9 mouse cellular contexts compared by ENCODE assay signal in the genomic region with DNA sequence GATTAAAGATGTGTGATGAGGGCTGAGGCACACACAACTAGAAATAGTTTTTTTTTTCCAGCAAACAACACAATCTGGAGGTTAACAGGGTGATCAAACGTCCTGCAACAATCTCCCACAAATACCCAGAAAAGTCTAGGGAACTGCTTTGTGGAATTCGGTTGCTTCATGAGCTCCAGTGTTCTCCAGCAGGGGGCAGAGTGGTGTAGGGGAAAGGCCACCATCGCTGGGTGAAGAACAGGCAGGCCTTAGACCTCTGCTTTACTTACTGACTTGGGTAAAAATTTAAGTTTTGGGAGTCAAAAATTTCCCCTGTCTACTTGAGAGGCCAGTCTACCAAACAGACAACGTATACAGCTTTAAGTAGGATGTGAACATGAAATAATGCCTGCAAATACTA. TPM values are rescaled to one million over a fixed set of nuclear protein-coding genes. Genes with fewer than 3 reads are reported as not detected.
DNase-seq lines count a peak whose midpoint lies in the region; ATAC-seq and TF ChIP-seq lines count a peak whose summit lies in the region.
"Had no signal": no experiment of that assay in that cellular context is flagged by ENCODE, and none has a peak within 500 bp of the region (broad histone marks: within the 10 kb centered on the region; RNA-seq: fewer than 3 reads in every experiment).

No protein-coding gene starts in this region.

- no peaks in the 10 kb centered on the region for H3K9me3 ChIP-seq in midbrain, embryonic 14.5 days (ENCODE audit: control insufficient read depth, low read length)
- no peaks in the 10 kb centered on the region for H3K9me3 ChIP-seq in midbrain, embryonic 13.5 days
- no peaks in the 10 kb centered on the region for H3K9me3 ChIP-seq in liver, postnatal 0 days (ENCODE audit: low read length)

- no peaks in the 10 kb centered on the region for H3K27me3 ChIP-seq in midbrain, embryonic 14.5 days (ENCODE audit: control insufficient read depth, insufficient read depth, low read length)
- H3K27me3 ChIP-seq in midbrain, embryonic 13.5 days, result no peaks in the 10 kb centered on the region
- H3K27me3 ChIP-seq in liver, postnatal 0 days (ENCODE audit: insufficient read depth, low read length), result no peaks in the 10 kb centered on the region

- DNase-seq in midbrain, embryonic 14.5 days, result peak; percentile 87
- peak; percentile 86 to 88 for DNase-seq in adrenal gland, postnatal 36 days
- peak; percentile 82 for DNase-seq in liver, postnatal 0 days
- peak; percentile 47 for DNase-seq in retina, postnatal 7 days (ENCODE audit: low read depth, low spot score)
- DNase-seq in thymus, postnatal 4 days, result peak; percentile 90

- no peak overlapping the region for H3K27ac ChIP-seq in midbrain, embryonic 14.5 days (replicated peaks; ENCODE audit: low read depth, low read length)
- H3K27ac ChIP-seq in midbrain, embryonic 13.5 days, result no peak overlapping the region
- no peak overlapping the region for H3K27ac ChIP-seq in embryonic fibroblast, embryonic 13.5 days (ENCODE audit: insufficient read depth, low read length)
- no peak overlapping the region for H3K27ac ChIP-seq in liver, postnatal 0 days (ENCODE audit: low read depth)

- TF ChIP-seq EP300 in liver, postnatal 0 days (IDR thresholded peaks at IDR 0.05; ENCODE audit: low read depth), result no peak

- H3K4me3 ChIP-seq in midbrain, embryonic 14.5 days (replicated peaks; ENCODE audit: low read depth, low read length), result no peak overlapping the region
- H3K4me3 ChIP-seq in midbrain, embryonic 13.5 days (replicated peaks), result no peak overlapping the region
- no peak overlapping the region for H3K4me3 ChIP-seq in embryonic fibroblast, embryonic 13.5 days (ENCODE audit: insufficient read depth, low read length)
- H3K4me3 ChIP-seq in liver, postnatal 0 days (ENCODE audit: low read depth, low read length), result no peak overlapping the region

- no peak for TF ChIP-seq POLR2A in embryonic fibroblast, embryonic 13.5 days (IDR thresholded peaks at IDR 0.05; ENCODE audit: low read depth, low read length)

- H3K36me3 ChIP-seq in midbrain, embryonic 14.5 days (ENCODE audit: control insufficient read depth, insufficient read depth, low read length), result no peaks in the 10 kb centered on the region
- no peaks in the 10 kb centered on the region for H3K36me3 ChIP-seq in midbrain, embryonic 13.5 days
- no peaks in the 10 kb centered on the region for H3K36me3 ChIP-seq in liver, postnatal 0 days (replicated peaks; ENCODE audit: insufficient read depth, low read length)

- ATAC-seq in midbrain, embryonic 14.5 days (ENCODE audit: low FRiP score, low TSS enrichment), result no peak
- ATAC-seq in midbrain, embryonic 13.5 days, result no peak
- ATAC-seq in inflammation-experienced regulatory T-cells, adult 6 months, result peak; percentile 41
- ATAC-seq in liver, postnatal 0 days, result 0 out of 2 replicates have a peak, but pooled peaks have one; percentile 40

- H3K4me1 ChIP-seq in midbrain, embryonic 14.5 days (ENCODE audit: control insufficient read depth, insufficient read depth, low read length), result no peaks in the 10 kb centered on the region
- H3K4me1 ChIP-seq in midbrain, embryonic 13.5 days (replicated peaks), result no peaks in the 10 kb centered on the region
- H3K4me1 ChIP-seq in embryonic fibroblast, embryonic 13.5 days (ENCODE audit: control insufficient read depth, insufficient read depth, low read length), result no peaks in the 10 kb centered on the region; the same call in 1 of the 2 replicates
- H3K4me1 ChIP-seq in liver, postnatal 0 days (ENCODE audit: insufficient read depth), result no peaks in the 10 kb centered on the region

- H3K9ac ChIP-seq in midbrain, embryonic 14.5 days (replicated peaks; ENCODE audit: low read length), result no peak overlapping the region
- H3K9ac ChIP-seq in midbrain, embryonic 13.5 days (replicated peaks), result no peak overlapping the region
- H3K9ac ChIP-seq in liver, postnatal 0 days (replicated peaks), result no peak overlapping the region

- H3K4me2 ChIP-seq in midbrain, embryonic 14.5 days (ENCODE audit: low read length), result no peak overlapping the region
- H3K4me2 ChIP-seq in midbrain, embryonic 13.5 days (replicated peaks), result no peak overlapping the region
- no peak overlapping the region for H3K4me2 ChIP-seq in liver, postnatal 0 days (ENCODE audit: low read depth, low read length)

- peak; percentile 83 for TF ChIP-seq CTCF in embryonic fibroblast, embryonic 13.5 days (IDR thresholded peaks at IDR 0.05; ENCODE audit: borderline replicate concordance, insufficient read depth, low read length)
- peak; percentile 89 for TF ChIP-seq CTCF in liver, postnatal 0 days (IDR thresholded peaks at IDR 0.05; ENCODE audit: low read depth)

- WGBS in midbrain, embryonic 14.5 days, result 9% methylated on average over 4 of the region's 4 CpGs
- WGBS in midbrain, embryonic 13.5 days, result 7% methylated on average over 4 of the region's 4 CpGs
- 10% methylated on average over 4 of the region's 4 CpGs for WGBS in liver, postnatal 0 days (ENCODE audit: insufficient replicate concordance)

RNA-seq across cellular contexts. Expression of a gene that starts 8.2 kb away (rescaled TPM):
- polyA plus RNA-seq in midbrain, embryonic 14.5 days (2014; fragmentation: Nextera tagmentation; extraction: Ambion mirVana), result 23.3 and 27.6 TPM in 2 replicates
- 26.9 and 29.3 TPM in 2 replicates for polyA plus RNA-seq in midbrain, embryonic 13.5 days (2015; fragmentation: Nextera tagmentation; extraction: Ambion mirVana)
- 10 to 100 TPM; 23.5 to 24.5 TPM for total RNA-seq in adrenal gland, postnatal 36 days (2021)
- polyA plus RNA-seq in embryonic fibroblast, embryonic 13.5 days (2011; ENCODE audit: insufficient read length, low read depth, missing spikeins), result 28.0 and 35.7 TPM in 2 replicates
- polyA plus RNA-seq in inflammation-experienced regulatory T-cells, adult 6 months (2017; shearing (Covaris generic)), result 10 to 100 TPM in 2 of 3 experiments, 1 to 10 TPM in 1; 8.9 to 14.8 (median 11.5) TPM
- 6.9 and 7.3 TPM in 2 replicates for polyA plus RNA-seq in liver, postnatal 0 days (2015; fragmentation: Nextera tagmentation; extraction: Ambion mirVana)

RNA-seq across cellular contexts. Expression of a gene that starts 39.1 kb away (rescaled TPM):
- not detected in 2 replicates for polyA plus RNA-seq in midbrain, embryonic 14.5 days (2014; fragmentation: Nextera tagmentation; extraction: Ambion mirVana)
- polyA plus RNA-seq in midbrain, embryonic 13.5 days (2015; fragmentation: Nextera tagmentation; extraction: Ambion mirVana), result not detected in 2 replicates
- total RNA-seq in adrenal gland, postnatal 36 days (2021), result not detected
- polyA plus RNA-seq in embryonic fibroblast, embryonic 13.5 days (2011; ENCODE audit: insufficient read length, low read depth, missing spikeins), result not detected in 2 replicates
- under 1 TPM in 1 of 3 experiments, not detected in 2; 0.52 TPM for polyA plus RNA-seq in inflammation-experienced regulatory T-cells, adult 6 months (2017; shearing (Covaris generic))
- polyA plus RNA-seq in liver, postnatal 0 days (2015; fragmentation: Nextera tagmentation; extraction: Ambion mirVana), result 0.92 and 1.5 TPM in 2 replicates
- polyA plus RNA-seq: frontal cortex, adult 2 months had no signal

RNA-seq across cellular contexts. Expression of a gene that starts 45.9 kb away (rescaled TPM):
- polyA plus RNA-seq in midbrain, embryonic 14.5 days (2014; fragmentation: Nextera tagmentation; extraction: Ambion mirVana), result 82.0 and 136 TPM in 2 replicates
- 114 and 116 TPM in 2 replicates for polyA plus RNA-seq in midbrain, embryonic 13.5 days (2015; fragmentation: Nextera tagmentation; extraction: Ambion mirVana)
- total RNA-seq in adrenal gland, postnatal 36 days (2021), result 100 to 1,000 TPM; 419 to 590 TPM
- polyA plus RNA-seq in embryonic fibroblast, embryonic 13.5 days (2011; ENCODE audit: insufficient read length, low read depth, missing spikeins), result 95.0 and 110 TPM in 2 replicates
- polyA plus RNA-seq in inflammation-experienced regulatory T-cells, adult 6 months (2017; shearing (Covaris generic)), result 10 to 100 TPM; 24.8 to 38.8 (median 36.8) TPM
- polyA plus RNA-seq in liver, postnatal 0 days (2015; fragmentation: Nextera tagmentation; extraction: Ambion mirVana), result 19.7 and 23.6 TPM in 2 replicates

RNA-seq across cellular contexts. Expression of a gene that starts 47.9 kb away (rescaled TPM):
- polyA plus RNA-seq in midbrain, embryonic 14.5 days (2014; fragmentation: Nextera tagmentation; extraction: Ambion mirVana), result 73.3 and 78.7 TPM in 2 replicates
- polyA plus RNA-seq in midbrain, embryonic 13.5 days (2015; fragmentation: Nextera tagmentation; extraction: Ambion mirVana), result 81.9 and 93.3 TPM in 2 replicates
- 10 to 100 TPM; 47.4 to 57.5 TPM for total RNA-seq in adrenal gland, postnatal 36 days (2021)
- polyA plus RNA-seq in embryonic fibroblast, embryonic 13.5 days (2011; ENCODE audit: insufficient read length, low read depth, missing spikeins), result 71.2 and 71.5 TPM in 2 replicates
- polyA plus RNA-seq in inflammation-experienced regulatory T-cells, adult 6 months (2017; shearing (Covaris generic)), result 10 to 100 TPM; 61.0 to 87.4 (median 78.2) TPM
- polyA plus RNA-seq in liver, postnatal 0 days (2015; fragmentation: Nextera tagmentation; extraction: Ambion mirVana), result 31.2 and 31.4 TPM in 2 replicates

RNA-seq across cellular contexts. Expression of a gene that starts 48.1 kb away (rescaled TPM):
- polyA plus RNA-seq in midbrain, embryonic 14.5 days (2014; fragmentation: Nextera tagmentation; extraction: Ambion mirVana), result 36.1 and 41.4 TPM in 2 replicates
- 37.0 and 42.0 TPM in 2 replicates for polyA plus RNA-seq in midbrain, embryonic 13.5 days (2015; fragmentation: Nextera tagmentation; extraction: Ambion mirVana)
- 10 to 100 TPM; 29.3 to 40.6 TPM for total RNA-seq in adrenal gland, postnatal 36 days (2021)
- 31.0 TPM in 2 replicates for polyA plus RNA-seq in embryonic fibroblast, embryonic 13.5 days (2011; ENCODE audit: insufficient read length, low read depth, missing spikeins)
- polyA plus RNA-seq in inflammation-experienced regulatory T-cells, adult 6 months (2017; shearing (Covaris generic)), result 1 to 10 TPM; 6.0 to 9.5 (median 7.4) TPM
- 15.6 and 16.8 TPM in 2 replicates for polyA plus RNA-seq in liver, postnatal 0 days (2015; fragmentation: Nextera tagmentation; extraction: Ambion mirVana)

Comparison
In these comparisons a context has a peak if more than half of its experiments do, and no peak if none do; other contexts are left out.
1. ATAC-seq: peak in inflammation-experienced regulatory T-cells, adult 6 months (single experiment) and liver, postnatal 0 days (single experiment); none in midbrain, embryonic 14.5 days (single experiment) and midbrain, embryonic 13.5 days (single experiment).
2. Peak in every context shown above with its lines, with median percentiles within 50 percentile points of each other: DNase-seq.